Mouse (Mus musculus): ENCODE results near the gene Ciita.

GRCm38 (mm10) chr16:10492587-10492986 is 12.7 kb downstream of the Ciita start:
- TF ChIP-seq POLR2A (IDR thresholded peaks at IDR 0.05; ENCODE audit: borderline replicate concordance, insufficient read depth, low read length) (no peak), CTCF (IDR thresholded peaks at IDR 0.05; ENCODE audit: borderline replicate concordance, insufficient read depth, low read depth, low read length) (no peak)
